Mouse (Mus musculus) midbrain, postnatal 0 days (tissue): Measurements from ENCODE around the gene Cyyr1. TPM values are rescaled to one million over a fixed set of nuclear protein-coding genes. Genes with fewer than 3 reads are reported as not detected.
A peak's percentile ranks its signal among the peaks of the same experiment; 100 is the strongest.

Experiments used
- ATAC-seq: fragments of 200-750 bp; cut with Nextera tagmentation; 2 replicates; pipeline ENCODE4 v1.8.0; 2017; ENCODE audit warnings: moderate number of reproducible peaks, mild to moderate bottlenecking, moderate TSS enrichment, moderate library complexity; ENCODE audit not compliant: low FRiP score
- DNase-seq: peaks from one replicate; pipeline ENCODE4 v3.0.0-alpha.2; 2015; ENCODE audit warnings: low spot score
- H3K27ac ChIP-seq: fragments of 300-500 bp; sonication (generic); 2 replicates; pipeline ENCODE4 v1.5.1; 2014; ENCODE audit warnings: low read depth, mild to moderate bottlenecking, low read length, mixed read lengths
- H3K27me3 ChIP-seq: fragments of 300-500 bp; sonication (generic); 2 replicates; pipeline ENCODE4 v1.6.1; 2014; ENCODE audit warnings: low read length, control low read depth, mixed read lengths; ENCODE audit not compliant: insufficient read depth
- H3K36me3 ChIP-seq: fragments of 300-500 bp; sonication (generic); 2 replicates; pipeline ENCODE4 v1.6.1; 2014; ENCODE audit warnings: low read length, control low read depth, mixed read lengths; ENCODE audit not compliant: insufficient read depth
- H3K4me1 ChIP-seq: fragments of 300-500 bp; sonication (generic); 2 replicates; pipeline ENCODE4 v1.6.1; 2014; ENCODE audit warnings: mild to moderate bottlenecking, control low read depth, antibody characterized with exemption, low read length, mixed read lengths; ENCODE audit not compliant: insufficient read depth
- H3K4me2 ChIP-seq: fragments of 300-500 bp; sonication (generic); 2 replicates; pipeline ENCODE4 v1.6.1; 2014; ENCODE audit warnings: low read depth, mild to moderate bottlenecking, low read length, mixed read lengths; ENCODE audit not compliant: poor library complexity, severe bottlenecking
- H3K4me3 ChIP-seq: fragments of 300-500 bp; sonication (generic); 2 replicates; pipeline ENCODE4 v1.5.1; 2014; ENCODE audit warnings: low read depth, mild to moderate bottlenecking, low read length, moderate library complexity
- H3K9ac ChIP-seq: fragments of 300-500 bp; sonication (generic); replicated peaks from 2 replicates; pipeline ENCODE4 v1.6.1; 2014; ENCODE audit warnings: mild to moderate bottlenecking, low read length, moderate library complexity, mixed read lengths; ENCODE audit not compliant: poor library complexity, severe bottlenecking
- H3K9me3 ChIP-seq: fragments of 300-500 bp; sonication (generic); 2 replicates; pipeline ENCODE4 v1.6.1; 2016; ENCODE audit warnings: low read length, control low read depth
- CTCF ChIP-seq: IDR thresholded peaks from 2 replicates; pipeline ENCODE4 v1.5.1; 2016; ENCODE audit warnings: antibody characterized with exemption, mild to moderate bottlenecking
- WGBS: fragments of 180-500 bp; shearing (Covaris S2); extraction: QIAGEN DNeasy Blood & Tissue Kit; methylation state at CpG from one replicate; pipeline ENCODE4 v1.1.7; 2014; 5-methylcytosine and 5-hydroxymethylcytosine counted together
- polyA plus RNA-seq: library from polyadenylated mRNA; unstranded; fragments of >200 nt; fragmentation: Nextera tagmentation; extraction: Ambion mirVana; gene quantifications from 2 replicates; pipeline ENCODE4 v1.2.1, GENCODE M21; 2015
- total RNA-seq: library from RNA; depleted of rRNA; stranded (reverse); fragments of >200 nt; gene quantifications from 2 replicates; pipeline ENCODE4 v1.2.3, GENCODE M21; 2014

Cyyr1 gene
- total and polyA plus RNA-seq, 2 experiments from 2014 or later, result 1.3 to 1.6 TPM

DNA sequence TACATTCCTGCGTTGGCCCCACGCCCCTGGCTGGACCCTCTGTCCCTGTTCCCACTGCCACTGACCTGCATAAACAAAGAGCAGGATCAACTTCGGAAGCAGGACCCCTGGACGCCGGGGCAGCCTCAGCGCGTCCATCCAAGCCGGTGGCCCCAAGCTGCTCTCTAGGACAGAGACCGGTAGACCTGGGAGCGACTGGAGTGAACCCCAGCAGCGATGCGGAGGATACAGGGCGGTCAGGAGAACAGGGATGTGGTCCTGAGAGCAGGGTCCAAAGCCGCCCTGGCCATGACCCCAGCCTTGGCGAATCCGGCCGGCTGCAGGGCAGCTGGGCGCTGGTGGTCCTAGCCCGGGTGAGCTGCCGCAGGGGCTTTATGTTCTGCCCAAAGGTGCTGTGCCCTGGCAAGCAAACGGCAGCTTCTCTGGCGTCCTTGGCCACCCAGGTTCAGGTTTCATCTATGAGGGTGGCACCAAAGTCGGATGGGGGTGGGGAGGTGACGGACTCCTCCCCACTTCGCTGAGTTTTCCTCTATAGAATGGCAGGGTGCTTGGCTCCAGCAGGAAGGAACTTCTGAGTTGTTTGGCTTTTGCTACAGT lies 3.1 kb downstream of the Cyyr1 start:
- Histone ChIP-seq H3K4me3 (peak overlapping the region; percentile 30), H3K27me3 (peaks cover 5% of the 10 kb centered on the region; the same call in 1 of the 2 replicates), H3K9me3 (no peaks in the 10 kb centered on the region), H3K4me2 (peak overlapping the region; percentile 47), H3K9ac (no peak overlapping the region), H3K27ac (no peak overlapping the region), H3K4me1 (no peaks in the 10 kb centered on the region), H3K36me3 (no peaks in the 10 kb centered on the region)
- no peak for DNase-seq
- WGBS, result 2% methylated on average over 25 of the region's 25 CpGs
- ATAC-seq, result no peak
- TF ChIP-seq CTCF, result no peak

DNA sequence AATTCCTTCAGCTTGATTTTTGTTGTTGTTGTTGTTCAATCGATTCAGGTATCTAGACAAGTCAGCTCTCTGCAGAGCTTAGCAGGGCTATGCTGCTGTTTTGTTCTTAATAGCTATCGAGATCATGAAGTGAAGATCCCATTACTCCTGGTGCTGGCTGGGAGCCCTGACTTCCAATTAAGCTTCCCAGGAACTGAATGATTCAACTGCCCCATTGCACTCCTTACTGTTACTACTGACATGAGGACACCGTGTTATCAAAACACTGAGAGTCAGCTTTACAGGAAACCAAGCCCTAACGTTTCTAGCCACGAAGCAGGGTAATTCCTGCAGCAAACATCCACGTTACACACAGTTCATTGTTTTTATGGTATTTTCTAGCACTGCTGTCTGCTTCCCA lies 6.7 kb downstream of the Cyyr1 start:
- H3K4me3 ChIP-seq, result no peak overlapping the region
- WGBS, result 76% methylated on average over 6 of the region's 6 CpGs
- TF ChIP-seq CTCF, result no peak
- DNase-seq (no peak), ATAC-seq (no peak)
- H3K4me2 ChIP-seq, result no peak overlapping the region
- H3K27ac ChIP-seq, result no peak overlapping the region
- no peaks in the 10 kb centered on the region for H3K4me1 ChIP-seq
- no peaks in the 10 kb centered on the region for H3K9me3 ChIP-seq
- H3K9ac ChIP-seq, result no peak overlapping the region
- H3K36me3 ChIP-seq, result no peaks in the 10 kb centered on the region
- H3K27me3 ChIP-seq, result peaks cover 5% of the 10 kb centered on the region; the same call in 1 of the 2 replicates

DNA sequence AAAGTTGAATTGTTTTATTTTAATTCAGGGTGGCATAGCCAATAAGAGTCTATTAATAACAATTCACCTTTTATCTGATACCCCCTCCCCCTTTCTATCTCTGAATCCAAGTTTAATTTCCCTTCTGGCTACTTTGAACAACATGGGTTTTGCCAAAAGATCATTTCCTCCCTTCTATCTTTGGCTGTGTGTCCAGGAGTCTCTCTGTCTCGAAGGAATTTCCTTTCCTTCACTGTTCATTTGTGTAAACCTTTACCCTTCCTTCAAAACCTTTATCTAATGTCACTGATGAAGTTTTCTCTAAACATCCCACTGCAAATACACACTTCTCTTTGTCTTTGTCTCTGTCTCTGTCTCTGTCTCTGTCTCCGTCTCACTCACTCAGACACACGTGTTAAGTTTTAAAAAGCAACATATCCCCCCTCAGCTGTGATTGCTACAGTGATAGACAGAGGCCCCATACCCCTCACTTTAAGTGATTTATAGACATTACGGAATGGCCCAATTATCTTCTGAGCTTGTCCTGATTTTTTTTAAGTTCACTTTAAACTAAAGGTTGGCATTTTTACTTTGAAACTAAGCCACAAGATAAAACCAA lies 11.4 kb downstream of the Cyyr1 start:
- Histone ChIP-seq H3K36me3 (no peaks in the 10 kb centered on the region), H3K27ac (no peak overlapping the region), H3K4me3 (no peak overlapping the region), H3K9ac (no peak overlapping the region), H3K27me3 (no peaks in the 10 kb centered on the region), H3K4me1 (no peaks in the 10 kb centered on the region), H3K9me3 (no peaks in the 10 kb centered on the region), H3K4me2 (no peak overlapping the region)
- DNase-seq (no peak), ATAC-seq (no peak)
- no peak for TF ChIP-seq CTCF
- WGBS, result 89% methylated on average over 4 of the region's 4 CpGs

DNA sequence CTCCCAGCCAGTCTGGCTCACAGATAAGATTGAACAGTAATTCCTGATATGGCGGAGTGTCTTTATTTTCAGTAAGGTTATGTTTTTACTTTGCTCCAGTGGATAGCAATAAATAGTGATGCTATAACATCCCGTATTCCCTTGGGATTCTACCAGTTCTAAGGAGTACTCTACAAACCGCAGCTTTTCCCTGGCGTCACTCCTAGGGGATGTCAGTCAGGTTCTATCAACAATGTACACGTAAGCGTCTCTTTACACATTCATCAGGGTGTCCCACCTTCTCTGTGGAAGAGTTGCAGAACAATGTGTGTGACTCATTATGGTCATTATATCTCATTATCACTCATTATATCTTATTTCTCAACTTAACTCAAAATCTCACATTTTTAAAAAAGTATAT lies 12.2 kb downstream of the Cyyr1 start:
- no peak for TF ChIP-seq CTCF
- H3K4me3 ChIP-seq, result no peak overlapping the region
- H3K27me3 ChIP-seq, result no peaks in the 10 kb centered on the region
- no peaks in the 10 kb centered on the region for H3K4me1 ChIP-seq
- no peak for DNase-seq
- no peaks in the 10 kb centered on the region for H3K9me3 ChIP-seq
- H3K9ac ChIP-seq, result no peak overlapping the region
- no peak overlapping the region for H3K27ac ChIP-seq
- no peak overlapping the region for H3K4me2 ChIP-seq
- ATAC-seq, result no peak
- WGBS, result 88% methylated on average over 6 of the region's 6 CpGs
- no peaks in the 10 kb centered on the region for H3K36me3 ChIP-seq

DNA sequence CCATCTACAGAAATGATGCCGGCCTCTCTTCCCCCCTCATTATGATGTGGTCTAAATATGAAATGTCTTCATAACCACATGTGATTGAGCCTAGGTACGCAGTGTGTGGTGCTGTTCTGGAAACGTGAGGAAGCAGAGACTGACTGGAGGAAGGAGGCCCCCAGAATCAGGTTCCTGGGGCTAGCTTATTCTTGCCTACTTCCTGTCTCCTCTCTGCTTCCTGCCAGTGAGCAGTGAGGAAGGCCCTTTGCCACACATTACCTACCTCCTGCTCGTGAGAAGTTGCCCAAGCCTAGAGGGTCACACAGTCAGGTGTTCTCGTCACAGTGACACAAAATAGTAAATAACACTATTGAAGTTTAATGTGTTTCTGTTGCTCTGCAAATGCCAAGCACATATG lies 14.8 kb downstream of the Cyyr1 start:
- WGBS, result 81% methylated on average over 5 of the region's 5 CpGs
- no peak for ATAC-seq
- no peak overlapping the region for H3K4me2 ChIP-seq

DNA sequence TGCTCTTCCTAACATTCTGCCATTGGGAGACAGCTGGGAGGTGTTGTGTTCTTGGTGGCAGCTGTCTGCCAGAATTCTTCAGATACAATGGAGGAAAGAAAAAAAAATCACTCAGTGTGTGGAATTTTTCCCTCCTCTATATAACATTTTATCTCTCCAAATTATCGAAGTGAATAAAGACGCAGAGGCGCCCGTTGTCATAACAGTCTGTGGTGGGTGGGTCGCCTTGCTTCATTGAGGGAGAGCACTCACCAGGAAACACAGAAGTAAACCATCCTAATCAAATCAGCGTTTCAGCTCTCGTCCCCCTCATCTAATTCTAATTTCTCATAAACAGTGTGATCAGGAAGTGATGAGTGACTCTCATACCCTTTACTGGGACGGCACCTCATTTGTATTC lies 17.1 kb downstream of the Cyyr1 start:
- no peaks in the 10 kb centered on the region for H3K9me3 ChIP-seq
- WGBS, result 85% methylated on average over 8 of the region's 8 CpGs
- no peak overlapping the region for H3K4me2 ChIP-seq
- H3K9ac ChIP-seq, result no peak overlapping the region
- H3K4me1 ChIP-seq, result no peaks in the 10 kb centered on the region
- H3K27me3 ChIP-seq, result no peaks in the 10 kb centered on the region
- no peak overlapping the region for H3K4me3 ChIP-seq
- H3K36me3 ChIP-seq, result no peaks in the 10 kb centered on the region
- no peak for TF ChIP-seq CTCF
- H3K27ac ChIP-seq, result no peak overlapping the region
- no peak for ATAC-seq
- no peak for DNase-seq

More for the DNA sequence above, 14.8 kb downstream of the Cyyr1 start:
- no peaks in the 10 kb centered on the region for H3K4me1 ChIP-seq
- TF ChIP-seq CTCF, result no peak
- H3K9me3 ChIP-seq, result no peaks in the 10 kb centered on the region
- DNase-seq, result no peak
- no peak overlapping the region for H3K27ac ChIP-seq
- H3K36me3 ChIP-seq, result no peaks in the 10 kb centered on the region
- H3K4me3 ChIP-seq, result no peak overlapping the region
- H3K9ac ChIP-seq, result no peak overlapping the region
- H3K27me3 ChIP-seq, result no peaks in the 10 kb centered on the region
